Mouse (Mus musculus): ENCODE measurements around the gene Aloxe3. TPM values are rescaled to one million over a fixed set of nuclear protein-coding genes. Genes with fewer than 3 reads are reported as not detected.

Aloxe3 gene
- polyA plus RNA-seq, 1 experiment from 2014 or later, result not detected

- Histone ChIP-seq H3K4me1 (no peaks in the 10 kb centered on the region), H3K4me2 (no peak overlapping the region), H3K4me3 (no peak overlapping the region), H3K9ac (no peak overlapping the region), H3K27me3 (no peaks in the 10 kb centered on the region), H3K27ac (no peak overlapping the region), H3K9me3 (replicated peaks) (no peaks in the 10 kb centered on the region), H3K36me3 (ENCODE audit: poor library complexity, severe bottlenecking) (no peaks in the 10 kb centered on the region)
- ATAC-seq, result no peak
- 88% methylated on average over 7 of the region's 7 CpGs for WGBS
Measured at GRCm38 (mm10) chr11:69174722-69175121, 49.0 kb downstream of the Aloxe3 start.

GRCm38 (mm10) chr11:69178525-69178924 is 52.8 kb downstream of the Aloxe3 start:
- no peak overlapping the region for H3K4me3 ChIP-seq
- H3K4me2 ChIP-seq, result no peak overlapping the region
- no peak overlapping the region for H3K9ac ChIP-seq
- H3K27ac ChIP-seq, result no peak overlapping the region
- no peaks in the 10 kb centered on the region for H3K36me3 ChIP-seq (ENCODE audit: poor library complexity, severe bottlenecking)
- no peaks in the 10 kb centered on the region for H3K4me1 ChIP-seq
- ATAC-seq, result no peak
- H3K27me3 ChIP-seq, result no peaks in the 10 kb centered on the region
- WGBS, result 79% methylated on average over 3 of the region's 3 CpGs
- H3K9me3 ChIP-seq (replicated peaks), result no peaks in the 10 kb centered on the region

GRCm38 (mm10) chr11:69179512-69179911 is 53.8 kb downstream of the Aloxe3 start:
- no peaks in the 10 kb centered on the region for H3K27me3 ChIP-seq
- 50% methylated on average over 3 of the region's 3 CpGs for WGBS
- no peak overlapping the region for H3K27ac ChIP-seq
- no peak overlapping the region for H3K4me3 ChIP-seq
- H3K4me1 ChIP-seq, result no peaks in the 10 kb centered on the region
- ATAC-seq, result no peak
- H3K4me2 ChIP-seq, result no peak overlapping the region
- H3K9me3 ChIP-seq (replicated peaks), result no peaks in the 10 kb centered on the region
- H3K9ac ChIP-seq, result no peak overlapping the region
- no peaks in the 10 kb centered on the region for H3K36me3 ChIP-seq (ENCODE audit: poor library complexity, severe bottlenecking)

DNA sequence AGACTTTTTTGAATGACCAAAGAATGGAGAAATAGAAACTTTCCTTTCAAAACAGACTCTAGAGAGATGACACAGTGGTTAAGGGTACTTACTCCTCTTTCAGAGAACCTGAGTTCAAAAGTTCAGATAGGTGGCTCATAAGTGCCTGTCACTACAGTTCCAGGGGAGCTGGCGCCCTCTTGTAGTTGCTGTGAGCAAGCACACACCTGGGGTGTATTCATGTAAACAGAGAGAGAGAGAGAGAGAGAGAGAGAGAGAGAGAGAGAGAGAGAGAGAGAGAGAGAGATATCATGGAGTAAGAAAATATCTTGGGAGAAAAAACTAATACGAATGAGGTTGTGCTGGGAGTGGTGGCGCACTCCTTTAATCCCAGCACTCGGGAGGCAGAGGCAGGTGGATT is 54.4 kb downstream of the Aloxe3 start:
- 88% methylated on average over 4 of the region's 4 CpGs for WGBS
- no peak for ATAC-seq

GRCm38 (mm10) chr11:69185031-69185430 is 59.3 kb downstream of the Aloxe3 start:
- WGBS, result 93% methylated on average over 5 of the region's 5 CpGs

More for the DNA sequence above, 54.4 kb downstream of the Aloxe3 start:
- H3K9me3 ChIP-seq (replicated peaks), result no peaks in the 10 kb centered on the region
- H3K4me3 ChIP-seq, result no peak overlapping the region
- H3K36me3 ChIP-seq (ENCODE audit: poor library complexity, severe bottlenecking), result no peaks in the 10 kb centered on the region
- no peaks in the 10 kb centered on the region for H3K4me1 ChIP-seq
- H3K4me2 ChIP-seq, result no peak overlapping the region
- H3K27ac ChIP-seq, result no peak overlapping the region
- H3K27me3 ChIP-seq, result no peaks in the 10 kb centered on the region
- H3K9ac ChIP-seq, result no peak overlapping the region

DNA sequence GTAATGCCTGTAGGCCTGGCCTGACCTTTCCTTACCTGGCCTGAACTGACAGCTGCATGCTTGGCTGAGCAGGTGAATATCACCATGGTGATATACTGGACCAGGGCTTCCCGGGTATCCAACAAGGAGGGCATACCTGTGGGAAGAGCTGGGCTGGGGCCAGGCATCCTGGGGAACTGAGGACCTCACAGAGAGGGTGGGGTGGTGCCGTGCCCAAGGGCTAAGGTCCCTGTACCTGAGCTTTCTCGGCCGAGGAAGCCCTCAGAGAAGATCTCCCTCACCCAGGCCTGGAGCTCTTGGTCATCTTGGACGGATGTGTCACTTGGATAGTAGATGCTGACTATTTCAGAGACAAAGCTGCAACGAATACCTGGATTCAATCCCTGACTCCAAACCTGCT is 60.2 kb downstream of the Aloxe3 start:
- Histone ChIP-seq H3K9me3 (replicated peaks) (no peaks in the 10 kb centered on the region), H3K36me3 (ENCODE audit: poor library complexity, severe bottlenecking) (no peaks in the 10 kb centered on the region), H3K9ac (no peak overlapping the region), H3K27ac (no peak overlapping the region), H3K4me3 (no peak overlapping the region), H3K27me3 (no peaks in the 10 kb centered on the region), H3K4me2 (no peak overlapping the region), H3K4me1 (no peaks in the 10 kb centered on the region)
- 88% methylated on average over 6 of the region's 6 CpGs for WGBS
- no peak for ATAC-seq

More at GRCm38 (mm10) chr11:69185031-69185430, 59.3 kb downstream of the Aloxe3 start:
- H3K4me1 ChIP-seq, result no peaks in the 10 kb centered on the region
- H3K9me3 ChIP-seq (replicated peaks), result no peaks in the 10 kb centered on the region
- no peak overlapping the region for H3K9ac ChIP-seq
- no peaks in the 10 kb centered on the region for H3K27me3 ChIP-seq
- H3K36me3 ChIP-seq (ENCODE audit: poor library complexity, severe bottlenecking), result no peaks in the 10 kb centered on the region
- no peak overlapping the region for H3K27ac ChIP-seq
- no peak overlapping the region for H3K4me3 ChIP-seq
- H3K4me2 ChIP-seq, result no peak overlapping the region
- no peak for ATAC-seq

GRCm38 (mm10) chr11:69192840-69193239 is 67.1 kb downstream of the Aloxe3 start:
- H3K4me2 ChIP-seq, result no peak overlapping the region
- H3K4me3 ChIP-seq, result no peak overlapping the region
- H3K9ac ChIP-seq, result no peak overlapping the region
- H3K9me3 ChIP-seq (replicated peaks), result no peaks in the 10 kb centered on the region
- 0% methylated on average over 1 of the region's 1 CpGs for WGBS
- no peak overlapping the region for H3K27ac ChIP-seq
- H3K27me3 ChIP-seq, result peaks cover 34% of the 10 kb centered on the region
- peak; percentile 50; the same call in 1 of the 2 replicates for ATAC-seq
- no peaks in the 10 kb centered on the region for H3K36me3 ChIP-seq (ENCODE audit: poor library complexity, severe bottlenecking)
- peaks cover 11% of the 10 kb centered on the region for H3K4me1 ChIP-seq

DNA sequence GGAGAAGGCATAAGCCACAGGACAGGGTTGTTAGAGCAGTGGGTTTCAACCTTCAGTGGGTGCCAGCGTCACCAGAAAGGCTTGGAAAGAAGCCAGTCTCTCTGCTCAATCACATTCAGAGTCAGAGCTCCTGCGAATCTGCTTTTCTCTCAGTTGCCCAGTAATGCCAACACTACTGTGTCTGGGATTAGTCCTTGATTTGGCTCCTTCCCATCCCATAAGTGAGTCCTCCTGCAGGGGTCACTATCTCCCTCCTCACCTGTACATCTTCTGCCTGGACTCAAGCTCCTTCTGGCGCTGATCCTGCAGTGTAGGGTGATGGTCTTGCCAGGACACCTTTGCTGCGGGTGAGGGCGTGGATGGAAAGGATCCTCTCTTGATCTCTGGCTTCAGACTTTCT is 71.1 kb downstream of the Aloxe3 start:
- H3K4me3 ChIP-seq, result no peak overlapping the region
- peak overlapping the region; percentile 52 for H3K4me2 ChIP-seq
- H3K27ac ChIP-seq, result no peak overlapping the region
- H3K9me3 ChIP-seq (replicated peaks), result no peaks in the 10 kb centered on the region
- H3K9ac ChIP-seq, result peak overlapping the region; percentile 43; the same call in 1 of the 2 replicates
- peaks cover 11% of the 10 kb centered on the region for H3K4me1 ChIP-seq
- ATAC-seq, result no peak
- peaks cover 44% of the 10 kb centered on the region for H3K27me3 ChIP-seq
- no peaks in the 10 kb centered on the region for H3K36me3 ChIP-seq (ENCODE audit: poor library complexity, severe bottlenecking)
- WGBS, result 5% methylated on average over 5 of the region's 5 CpGs

DNA sequence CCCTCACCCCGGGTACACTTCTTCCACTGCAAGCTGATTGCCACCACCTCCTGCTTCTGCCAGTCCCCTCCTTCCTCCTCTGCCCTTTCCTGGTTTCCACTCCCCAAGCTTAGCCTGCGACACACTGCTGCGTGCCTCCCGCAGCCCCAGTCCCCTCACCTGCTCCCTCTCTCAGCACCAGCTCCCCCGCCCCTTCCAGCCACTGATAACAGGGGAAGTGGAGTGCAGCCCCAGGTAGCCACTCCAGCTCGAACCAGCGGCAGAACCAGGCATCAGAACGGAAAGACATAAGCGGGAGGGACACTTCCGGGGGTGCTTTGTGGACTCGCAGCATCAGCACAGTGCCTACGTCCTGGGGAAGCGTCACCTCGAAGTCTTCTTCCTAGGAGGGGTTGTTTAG is 71.5 kb downstream of the Aloxe3 start:
- no peak for ATAC-seq
- H3K9ac ChIP-seq, result peak overlapping the region; percentile 43
- peaks cover 44% of the 10 kb centered on the region for H3K27me3 ChIP-seq
- H3K4me2 ChIP-seq, result peak overlapping the region; percentile 52
- H3K27ac ChIP-seq, result no peak overlapping the region
- 1% methylated on average over 14 of the region's 14 CpGs for WGBS
- peaks cover 11% of the 10 kb centered on the region for H3K4me1 ChIP-seq
- H3K4me3 ChIP-seq, result peak overlapping the region; percentile 17
- H3K9me3 ChIP-seq (replicated peaks), result no peaks in the 10 kb centered on the region
- no peaks in the 10 kb centered on the region for H3K36me3 ChIP-seq (ENCODE audit: poor library complexity, severe bottlenecking)

DNA sequence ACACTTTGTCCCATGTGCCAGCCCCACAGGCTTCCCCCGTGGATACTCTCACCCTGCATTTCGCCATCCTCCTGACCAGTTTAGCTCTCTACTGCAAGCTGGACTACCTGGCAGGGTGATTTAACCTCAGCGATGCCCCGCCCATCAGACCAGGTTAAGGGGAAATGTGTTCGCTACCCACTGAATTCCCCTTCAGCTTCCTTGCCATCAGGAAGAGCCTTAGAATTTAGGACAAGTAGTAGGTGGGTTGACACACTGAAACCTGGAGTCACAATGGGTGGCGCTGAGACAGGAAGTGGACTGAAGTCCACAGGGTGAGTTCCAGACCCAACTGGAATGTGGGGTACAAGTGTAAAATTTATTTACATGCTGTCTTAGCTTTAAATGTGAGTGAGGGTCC is 72.0 kb downstream of the Aloxe3 start, which contains the start of gene Alox8:
Gene Alox8, minus strand, starts transcription at position 101 of the 400 bp plus-strand sequence.
- H3K4me3 ChIP-seq, result peak within 1 kb of the TSS; percentile 17
- H3K4me2 ChIP-seq, result peak within 1 kb of the TSS; percentile 52
- H3K27me3 ChIP-seq, result peaks cover 44% of the 10 kb centered on the region
- no peak within 1 kb of the TSS for H3K27ac ChIP-seq
- H3K4me1 ChIP-seq, result peaks cover 11% of the 10 kb centered on the region
- no peaks in the 10 kb centered on the region for H3K36me3 ChIP-seq (ENCODE audit: poor library complexity, severe bottlenecking)
- WGBS, result 32% methylated on average over 6 of the region's 6 CpGs
- H3K9me3 ChIP-seq (replicated peaks), result no peaks in the 10 kb centered on the region
- no peak for ATAC-seq
- peak within 1 kb of the TSS; percentile 43 for H3K9ac ChIP-seq

Other genes with a start within 250 kb of the Aloxe3 start
- gene Rnf222, start 237.3 kb upstream of the Aloxe3 start, polyA plus RNA-seq (2015; fragmentation: Nextera tagmentation; extraction: Ambion mirVana), result 0.08 TPM in 1 of 2 replicates, not detected in the other
- 787 and 887 TPM in 2 replicates for gene Rpl26, start 224.3 kb upstream of the Aloxe3 start, polyA plus RNA-seq (2015; fragmentation: Nextera tagmentation; extraction: Ambion mirVana)
- 0.23 TPM in 1 of 2 replicates, not detected in the other for gene Odf4, start 198.8 kb upstream of the Aloxe3 start, polyA plus RNA-seq (2015; fragmentation: Nextera tagmentation; extraction: Ambion mirVana)
- 5.9 and 6.8 TPM in 2 replicates for gene Arhgef15, start 168.4 kb upstream of the Aloxe3 start, polyA plus RNA-seq (2015; fragmentation: Nextera tagmentation; extraction: Ambion mirVana)
- 1.2 and 1.4 TPM in 2 replicates for gene Slc25a35, start 157.8 kb upstream of the Aloxe3 start, polyA plus RNA-seq (2015; fragmentation: Nextera tagmentation; extraction: Ambion mirVana)
- gene Rangrf, start 150.7 kb upstream of the Aloxe3 start, polyA plus RNA-seq (2015; fragmentation: Nextera tagmentation; extraction: Ambion mirVana), result 46.8 and 49.3 TPM in 2 replicates
- gene Pfas, start 117.4 kb upstream of the Aloxe3 start, polyA plus RNA-seq (2015; fragmentation: Nextera tagmentation; extraction: Ambion mirVana), result 34.9 and 37.7 TPM in 2 replicates
- 55.6 and 67.4 TPM in 2 replicates for gene Ctc1, start 110.0 kb upstream of the Aloxe3 start, polyA plus RNA-seq (2015; fragmentation: Nextera tagmentation; extraction: Ambion mirVana)
- 143 and 149 TPM in 2 replicates for gene Aurkb, start 80.2 kb upstream of the Aloxe3 start, polyA plus RNA-seq (2015; fragmentation: Nextera tagmentation; extraction: Ambion mirVana)
- gene Borcs6, start 66.2 kb upstream of the Aloxe3 start, polyA plus RNA-seq (2015; fragmentation: Nextera tagmentation; extraction: Ambion mirVana), result 6.6 and 7.9 TPM in 2 replicates
- gene Tmem107, start 55.1 kb upstream of the Aloxe3 start, polyA plus RNA-seq (2015; fragmentation: Nextera tagmentation; extraction: Ambion mirVana), result 55.1 and 57.2 TPM in 2 replicates
- gene Vamp2, start 37.4 kb upstream of the Aloxe3 start, polyA plus RNA-seq (2015; fragmentation: Nextera tagmentation; extraction: Ambion mirVana), result 110 and 124 TPM in 2 replicates
- gene Per1, start 30.7 kb upstream of the Aloxe3 start, polyA plus RNA-seq (2015; fragmentation: Nextera tagmentation; extraction: Ambion mirVana), result 6.0 and 6.4 TPM in 2 replicates
- gene Hes7, start 5.5 kb upstream of the Aloxe3 start, polyA plus RNA-seq (2015; fragmentation: Nextera tagmentation; extraction: Ambion mirVana), result 0.12 and 0.21 TPM in 2 replicates
- gene 9130213A22Rik, start 3.3 kb upstream of the Aloxe3 start, polyA plus RNA-seq (2015; fragmentation: Nextera tagmentation; extraction: Ambion mirVana), result 0.21 and 0.34 TPM in 2 replicates
- gene Alox12b, start 31.1 kb downstream of the Aloxe3 start, polyA plus RNA-seq (2015; fragmentation: Nextera tagmentation; extraction: Ambion mirVana), result not detected in 2 replicates
- gene Alox8, start 71.9 kb downstream of the Aloxe3 start, polyA plus RNA-seq (2015; fragmentation: Nextera tagmentation; extraction: Ambion mirVana), result not detected in 2 replicates
- 0.18 and 0.29 TPM in 2 replicates for gene Gucy2e, start 111.1 kb downstream of the Aloxe3 start, polyA plus RNA-seq (2015; fragmentation: Nextera tagmentation; extraction: Ambion mirVana)
- gene Cntrob, start 197.9 kb downstream of the Aloxe3 start, polyA plus RNA-seq (2015; fragmentation: Nextera tagmentation; extraction: Ambion mirVana), result 37.1 and 43.3 TPM in 2 replicates
- gene Trappc1, start 198.1 kb downstream of the Aloxe3 start, polyA plus RNA-seq (2015; fragmentation: Nextera tagmentation; extraction: Ambion mirVana), result 208 and 210 TPM in 2 replicates
- gene Kcnab3, start 200.4 kb downstream of the Aloxe3 start, polyA plus RNA-seq (2015; fragmentation: Nextera tagmentation; extraction: Ambion mirVana), result 3.7 and 4.0 TPM in 2 replicates
- 72.6 and 78.8 TPM in 2 replicates for gene Rnf227, start 214.6 kb downstream of the Aloxe3 start, polyA plus RNA-seq (2015; fragmentation: Nextera tagmentation; extraction: Ambion mirVana)
- gene Chd3, start 243.5 kb downstream of the Aloxe3 start, polyA plus RNA-seq (2015; fragmentation: Nextera tagmentation; extraction: Ambion mirVana), result 104 and 106 TPM in 2 replicates